Mouse (Mus musculus) spleen, postnatal 4 days (tissue): ENCODE measurements around the gene Thoc7.

Source experiments
- DNase-seq, 2 experiments: peaks; one replicate each; pipeline ENCODE4 v3.0.0; 2022; ENCODE audit warnings: low spot score in 2 of 2

Thoc7 gene

DNA sequence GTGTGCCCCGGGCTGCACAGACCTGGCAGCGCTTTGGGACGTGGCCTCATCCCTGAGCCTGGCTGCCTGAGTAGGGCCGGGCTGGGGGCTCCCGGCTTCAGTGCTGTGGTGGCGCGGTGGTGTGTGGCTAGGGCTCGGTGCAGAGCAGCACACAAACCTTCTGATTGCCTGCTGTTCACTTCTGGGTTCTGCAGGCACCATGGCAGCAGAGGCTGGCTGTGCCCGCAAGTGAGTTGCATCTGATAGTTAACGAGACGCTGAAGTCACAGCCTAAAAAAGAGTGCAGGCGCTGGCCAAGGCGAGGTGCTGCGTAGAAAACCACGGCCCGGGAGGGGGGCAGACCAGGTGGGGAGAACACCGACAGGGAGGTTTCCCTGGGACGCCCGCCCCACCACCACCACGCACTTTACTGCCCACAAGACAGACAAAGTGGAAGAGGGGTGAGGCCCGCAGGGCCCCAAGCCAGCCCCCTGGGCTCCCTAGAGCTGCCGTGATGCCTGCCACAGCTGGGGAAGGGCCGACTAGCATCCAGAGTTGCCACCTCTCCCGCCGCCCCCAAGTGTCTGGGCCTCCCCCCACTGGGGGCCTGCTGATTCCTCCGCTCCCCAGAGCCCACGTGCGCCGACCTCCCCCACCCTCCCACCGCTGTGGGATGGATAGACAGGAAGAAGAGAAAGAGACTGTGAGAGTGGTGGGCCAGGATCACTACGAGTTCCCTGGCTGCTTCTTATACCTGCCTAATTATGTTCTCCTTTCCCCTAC, 28.2 kb downstream of the Thoc7 start:
- no peak for DNase-seq

DNA sequence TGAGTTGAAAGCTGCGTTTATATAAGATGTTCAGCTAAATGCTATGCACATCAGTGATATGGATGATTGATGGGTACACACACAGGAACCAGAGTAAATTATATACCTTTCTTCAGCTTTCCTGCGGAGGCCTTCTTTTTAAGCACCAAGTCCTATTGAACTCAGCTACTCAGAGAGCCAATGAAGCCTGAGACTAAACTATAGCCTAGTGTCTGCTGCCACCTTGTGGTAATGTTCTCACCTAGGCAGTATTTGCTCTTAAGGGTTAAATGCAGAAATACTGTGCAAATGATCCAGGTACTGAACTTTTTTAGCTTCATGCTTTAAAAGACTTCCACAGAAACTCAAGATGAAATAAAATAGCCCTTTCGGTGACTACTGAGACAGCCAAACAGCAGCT, 44.0 kb downstream of the Thoc7 start:
- peak in 1 of 2 experiments; percentile 16 for DNase-seq

DNA sequence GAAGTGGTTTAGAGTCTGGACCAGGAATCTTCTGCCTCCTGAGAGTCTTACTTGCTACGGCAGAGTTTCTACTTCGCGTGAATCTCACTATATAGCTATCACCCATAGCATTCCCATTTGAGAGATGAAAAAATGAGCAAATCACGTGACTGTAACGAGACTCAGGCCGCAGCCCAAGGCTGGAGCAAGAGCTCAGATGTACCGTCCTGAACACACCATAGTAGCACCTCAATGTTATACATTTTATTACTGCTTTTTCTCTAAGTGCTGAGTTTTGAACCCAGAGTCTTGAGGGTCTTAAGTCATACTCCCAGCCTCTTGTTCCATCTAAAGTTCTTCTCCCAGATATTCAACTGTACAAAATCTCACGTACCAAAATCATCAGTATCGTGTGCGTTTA, 44.4 kb downstream of the Thoc7 start:
- no peak for DNase-seq

DNA sequence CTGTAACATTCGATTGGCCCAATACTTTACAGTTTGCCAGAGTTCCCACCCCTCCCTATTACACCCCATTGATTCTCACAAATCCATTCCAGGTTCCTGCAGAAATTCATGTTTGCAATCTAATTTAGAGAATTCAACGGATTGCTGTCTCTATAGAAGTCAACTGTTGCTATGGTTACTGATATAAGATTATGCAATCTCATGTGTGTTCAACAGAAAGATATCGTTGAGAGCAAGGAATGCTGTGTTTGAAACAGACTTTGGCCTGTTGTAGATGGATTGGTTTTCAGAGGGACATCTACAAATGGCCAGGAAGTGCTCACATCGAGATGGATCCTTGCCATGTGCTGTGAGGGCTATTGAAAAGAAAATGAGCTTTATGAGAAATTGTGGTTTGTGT, 46.4 kb downstream of the Thoc7 start:
- no peak for DNase-seq

DNA sequence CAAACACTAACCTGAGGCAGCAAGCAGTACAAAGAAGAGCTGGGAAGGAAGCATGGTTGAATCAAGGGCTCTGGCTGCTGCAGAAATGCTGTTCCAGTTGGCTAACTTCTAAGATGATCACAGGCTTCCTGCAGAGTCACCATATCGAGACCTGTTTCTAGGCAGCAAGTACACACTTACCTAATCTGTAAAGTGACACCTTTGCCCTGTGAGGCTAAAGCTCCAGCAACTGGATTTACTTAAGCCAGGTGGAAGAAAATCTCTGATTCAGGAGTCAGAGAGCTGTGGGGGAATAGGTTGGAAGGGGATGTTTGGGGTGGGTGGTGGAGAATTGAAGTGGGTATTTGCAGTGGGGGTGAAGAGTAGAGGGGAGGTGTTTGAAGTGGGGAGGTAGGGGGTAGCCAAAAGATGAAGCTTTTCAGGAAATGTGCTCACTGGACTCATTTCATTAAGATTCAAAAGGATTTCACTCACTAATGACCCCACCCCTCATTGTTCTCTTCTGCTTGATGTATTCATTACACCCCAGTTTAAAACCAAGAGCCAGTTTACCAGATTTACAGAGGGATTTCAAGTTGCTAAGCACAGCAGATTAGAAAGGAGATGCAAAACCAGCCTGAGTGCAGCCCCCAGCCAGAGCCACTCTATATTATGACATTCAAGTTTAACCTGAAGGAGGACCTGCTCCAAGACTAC, 47.1 kb downstream of the Thoc7 start, which contains the start of gene Gm281:
Gene Gm281 (minus strand): TSS at position 92 of the 696 bp plus-strand sequence.
- no peak for DNase-seq

DNA sequence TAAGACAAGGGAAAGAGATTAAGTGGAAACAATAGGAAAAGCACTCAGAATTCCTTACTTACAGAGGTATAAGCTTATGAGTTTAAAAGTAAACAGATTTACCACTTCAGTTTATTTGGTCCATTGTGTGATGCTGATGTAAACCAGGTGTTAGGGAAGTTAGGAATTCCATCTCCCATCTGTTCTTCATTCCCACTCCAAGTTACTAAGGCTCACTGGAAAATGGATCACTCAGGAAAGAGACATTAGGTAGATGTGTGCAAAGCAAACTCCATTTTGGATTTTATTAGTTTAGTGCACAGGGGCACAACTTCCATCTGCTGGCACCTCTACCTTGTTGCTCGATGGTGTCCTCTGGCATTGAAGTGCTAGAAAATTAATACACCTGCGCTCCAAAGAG, 51.5 kb downstream of the Thoc7 start:
- DNase-seq = no peak

DNA sequence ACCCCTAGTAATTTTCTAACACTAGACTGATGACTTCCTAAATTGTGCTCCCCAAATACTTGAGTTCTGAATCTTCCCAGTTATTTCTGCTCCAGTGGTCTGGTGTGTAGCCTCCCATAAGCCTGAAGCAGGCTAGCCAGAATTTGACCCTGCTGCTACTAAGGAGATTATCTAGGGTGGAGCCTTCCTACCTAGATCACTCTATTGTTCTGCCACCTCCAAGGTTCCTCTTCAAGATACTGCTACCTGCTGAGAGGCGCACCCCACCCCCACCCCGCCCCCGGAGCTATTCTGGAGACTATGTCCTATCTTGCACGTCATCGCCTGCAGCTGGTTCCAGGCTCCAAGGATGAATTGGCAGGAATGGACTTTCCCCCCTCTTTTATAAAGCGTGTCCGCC, 54.5 kb downstream of the Thoc7 start:
- DNase-seq = no peak

DNA sequence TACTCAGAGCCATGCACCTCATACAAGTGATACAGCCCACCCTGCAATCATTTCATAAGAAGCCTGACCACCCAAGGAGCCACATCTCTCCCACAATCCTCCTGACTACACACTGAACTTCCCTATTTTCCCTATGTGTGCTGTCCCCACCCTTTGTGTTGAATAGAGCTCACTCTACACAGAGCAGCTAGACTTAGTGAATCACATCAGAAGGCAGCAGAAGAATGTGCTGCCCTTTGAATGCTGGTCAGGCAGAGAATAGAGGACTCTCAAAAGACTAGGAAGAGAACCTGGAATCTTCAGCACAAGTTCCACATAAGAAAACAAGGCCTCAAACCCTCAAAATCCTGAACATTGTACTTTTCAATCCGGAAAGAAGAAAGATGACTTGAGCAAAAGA, 55.2 kb downstream of the Thoc7 start:
- no peak for DNase-seq

DNA sequence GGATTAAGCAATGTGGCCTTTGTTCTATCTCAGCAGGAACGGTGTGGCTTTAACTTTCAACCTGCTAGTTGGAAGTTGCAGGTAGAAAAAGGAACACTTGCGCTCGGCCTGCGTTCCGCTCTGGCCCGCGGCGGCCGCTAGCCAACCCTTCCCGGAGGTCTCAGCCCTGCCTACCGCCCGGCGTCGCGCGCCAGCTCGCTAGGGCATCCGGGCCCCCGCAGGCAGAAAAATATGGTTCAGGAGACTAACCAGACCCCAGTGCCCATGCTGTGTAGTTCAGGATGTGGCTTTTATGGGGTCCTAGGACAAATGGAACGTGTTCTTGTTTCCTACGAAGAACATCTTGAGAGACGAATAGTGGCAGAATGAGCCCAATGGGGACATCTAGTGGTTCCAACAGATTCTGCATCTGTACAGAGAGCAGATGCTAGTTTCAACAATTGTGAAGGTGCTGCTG, 60.0 kb downstream of the Thoc7 start:
- DNase-seq = no peak
